Mouse (Mus musculus) gastrocnemius, adult 8-10 months (tissue): Measurements from ENCODE around the gene Sult4a1. TPM values are rescaled to one million over a fixed set of nuclear protein-coding genes. Genes with fewer than 3 reads are reported as not detected.

Experiments
- DNase-seq, 2 experiments: peaks; one replicate each; pipeline ENCODE4 v3.0.0; 2022; ENCODE audit warnings: low spot score in 2 of 2
- total RNA-seq, 4 experiments: library from RNA; stranded (reverse); gene quantifications; 2 replicates each; pipeline ENCODE4 v1.2.4; 2022

Sult4a1 gene
- total RNA-seq, result under 1 TPM in 1 of 4 experiments, not detected in 3; 0.10 TPM

- DNase-seq, result no peak
These were observed at the start of gene Sult4a1 for GRCm38 (mm10) chr15:84105105-84105923. Sult4a1 (minus strand) TSS chr15:84105754.

- no peak for DNase-seq
These were observed 35.4 kb upstream of the Sult4a1 start for GRCm38 (mm10) chr15:84140929-84141328.

DNA sequence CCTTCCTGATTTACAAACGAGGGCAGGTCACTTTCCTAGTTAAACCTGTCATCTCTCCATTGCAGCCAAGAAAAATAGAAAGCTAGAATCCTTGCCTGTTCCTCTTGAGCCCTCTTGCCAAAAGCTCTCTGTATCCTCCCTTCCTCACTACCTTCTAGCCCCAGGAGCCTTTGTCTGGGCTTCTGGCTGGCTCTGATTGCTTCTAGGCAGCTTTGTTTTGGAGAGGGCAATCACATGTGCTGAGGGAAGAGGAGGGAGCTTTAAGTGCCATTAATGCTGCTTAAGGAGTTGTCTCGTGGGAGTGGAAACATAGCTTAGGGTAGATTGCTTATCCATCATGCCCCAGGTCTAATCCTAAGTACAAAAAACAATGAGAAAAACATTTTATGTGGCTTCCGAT is 34.6 kb upstream of the Sult4a1 start:
- no peak for DNase-seq

DNA sequence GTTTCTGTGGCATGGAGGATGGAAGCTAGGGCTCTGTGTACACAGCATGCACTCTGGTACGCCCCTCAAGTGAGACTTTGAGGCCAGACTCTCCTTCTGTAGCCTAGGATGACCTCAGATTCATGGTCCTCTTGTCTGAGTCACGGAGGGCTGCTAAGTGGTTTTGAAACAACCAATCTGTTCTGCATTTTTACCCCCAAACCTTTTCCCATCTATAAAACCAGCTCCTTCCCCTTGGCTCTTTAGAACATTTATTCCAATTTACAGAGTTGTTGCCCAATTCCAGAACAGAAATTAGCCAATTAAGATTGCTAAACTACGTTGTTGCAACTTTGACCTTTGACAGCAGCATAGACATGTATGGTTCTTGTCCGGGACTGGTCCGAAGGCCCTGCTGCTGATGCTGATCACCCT is 34.0 kb upstream of the Sult4a1 start:
- DNase-seq, result no peak

DNA sequence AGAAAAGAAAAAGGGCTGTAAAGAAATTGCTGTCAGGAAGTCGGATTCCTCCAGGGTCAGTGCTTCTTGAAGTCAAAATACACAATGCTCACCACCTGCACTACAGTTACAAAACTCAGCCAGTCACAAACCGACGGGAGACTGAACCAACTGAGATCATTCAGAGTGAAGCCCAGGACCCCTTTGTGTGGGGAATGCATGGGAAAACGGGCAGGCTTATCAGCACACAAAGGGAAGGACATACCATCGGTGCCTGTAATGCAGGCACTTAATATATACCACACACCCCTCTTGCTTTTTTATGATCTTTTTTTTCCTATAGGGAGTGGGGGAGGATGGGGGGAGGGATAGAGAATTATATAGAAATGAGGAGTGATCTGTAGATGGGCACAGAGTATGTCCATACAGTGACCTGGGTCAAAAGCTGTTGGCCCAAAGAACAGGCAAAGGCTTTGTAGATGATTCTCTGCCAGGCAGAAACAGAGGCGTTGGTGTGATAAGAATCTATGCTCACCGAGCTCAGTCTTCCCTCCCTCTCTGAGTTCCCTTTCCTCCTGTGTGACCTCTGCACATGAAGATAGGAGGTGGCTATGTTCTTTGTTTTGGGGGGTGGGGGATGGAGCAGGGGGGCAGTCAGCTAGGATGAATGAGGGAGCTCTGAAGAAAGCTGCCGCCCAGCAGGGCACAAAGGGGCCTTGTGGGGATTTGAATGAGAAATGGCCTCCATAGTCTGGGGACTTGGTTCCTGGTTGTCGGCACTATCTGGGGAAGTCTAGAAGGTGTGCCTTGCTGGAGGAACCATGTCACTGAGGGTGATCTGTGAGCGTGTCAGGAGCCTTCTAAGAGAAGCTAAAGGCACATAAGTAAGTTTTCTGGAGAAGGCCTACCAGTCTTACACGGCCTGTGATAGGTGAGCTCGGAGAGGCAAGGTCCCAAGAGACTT is 31.2 kb upstream of the Sult4a1 start:
- no peak for DNase-seq

DNA sequence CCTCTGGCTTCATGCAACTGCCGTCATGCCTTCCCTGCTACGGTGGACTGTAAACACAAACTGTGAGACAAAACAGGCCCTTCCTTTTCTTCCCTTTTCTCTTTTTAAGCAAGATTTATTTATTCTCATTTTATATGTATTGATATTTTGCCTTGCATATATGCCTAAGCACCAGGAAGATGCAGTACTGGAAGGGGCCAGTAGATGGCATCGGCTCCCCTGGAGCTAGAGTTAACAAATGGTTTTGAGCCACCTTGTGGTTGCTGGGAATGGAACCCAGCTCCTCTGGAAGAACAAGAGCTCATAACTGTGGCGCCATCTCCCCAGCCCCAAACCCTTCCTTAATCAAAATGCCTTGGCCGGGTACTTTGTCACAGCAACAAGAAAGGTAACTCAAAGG is 29.9 kb upstream of the Sult4a1 start:
- no peak for DNase-seq

- peak; percentile 68 to 83 for DNase-seq
These were observed 27.9 kb upstream of the Sult4a1 start for GRCm38 (mm10) chr15:84133440-84133839.

DNA sequence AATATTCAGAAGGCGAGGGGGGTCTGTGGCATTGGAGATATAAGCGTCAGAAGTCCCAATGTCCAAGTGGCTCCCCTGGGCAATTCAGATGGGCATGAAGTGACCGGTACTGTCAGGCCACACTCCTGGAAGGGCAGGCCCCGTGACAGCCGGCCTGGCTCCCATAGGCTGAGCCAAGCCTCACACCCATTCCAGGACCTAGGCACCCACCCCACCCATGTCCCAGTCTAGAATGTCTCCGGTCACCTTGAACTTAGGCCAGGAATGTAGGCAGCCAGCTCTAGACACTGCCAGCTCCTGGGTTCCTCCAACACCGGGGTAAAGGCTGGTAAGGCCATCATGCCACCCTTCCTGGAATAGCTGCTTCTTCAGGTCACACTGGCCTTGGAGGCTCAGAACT is 26.4 kb upstream of the Sult4a1 start:
- peak; percentile 71 to 86 for DNase-seq

GRCm38 (mm10) chr15:84131096-84131786 is 25.7 kb upstream of the Sult4a1 start:
- DNase-seq, result peak; percentile 25 to 52

DNA sequence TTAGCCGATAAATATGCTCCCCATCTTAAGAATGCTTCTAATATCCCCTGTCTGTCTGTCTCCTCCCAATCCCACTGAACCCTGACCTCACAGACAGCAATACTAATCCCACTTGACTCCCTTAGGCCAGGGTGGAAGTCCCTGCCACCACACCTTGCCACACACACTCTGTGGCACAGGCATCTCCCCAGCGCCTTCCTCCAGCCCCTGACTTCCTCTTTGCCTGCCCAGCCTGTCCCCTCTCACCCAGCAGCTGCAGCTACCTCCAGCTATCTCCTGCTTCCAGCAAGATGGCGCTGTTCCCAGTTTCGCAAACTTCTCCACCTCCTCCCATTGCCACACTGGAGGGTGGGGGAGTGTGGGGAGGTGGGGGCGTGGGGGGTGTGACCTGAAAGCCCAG is 21.3 kb upstream of the Sult4a1 start:
- no peak for DNase-seq

DNA sequence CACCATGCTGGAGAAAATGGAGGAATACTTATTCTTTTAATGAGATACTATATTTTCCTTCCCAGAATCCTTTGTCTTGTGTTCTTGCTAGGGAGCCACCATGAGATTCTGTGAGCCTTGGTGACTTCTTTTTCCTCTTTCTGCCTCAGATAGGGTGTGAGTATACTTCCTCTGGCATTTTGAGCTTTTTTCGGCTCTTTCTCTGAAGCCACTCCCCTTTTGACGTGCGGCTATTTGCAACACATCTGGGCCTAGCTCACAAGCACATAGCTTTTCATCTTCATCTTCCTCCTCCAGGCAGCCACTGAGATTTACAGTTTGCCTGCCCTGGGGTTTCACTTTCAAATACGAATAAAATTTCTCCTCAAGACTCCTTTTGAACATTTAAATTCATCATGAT is 20.9 kb upstream of the Sult4a1 start:
- DNase-seq, result no peak

- no peak for DNase-seq
These were observed 18.5 kb upstream of the Sult4a1 start for GRCm38 (mm10) chr15:84124086-84124485.

- no peak for DNase-seq
These were observed 17.5 kb upstream of the Sult4a1 start, which contains the start of gene Pnpla5 for GRCm38 (mm10) chr15:84123075-84123474. Pnpla5 (minus strand) TSS chr15:84123175.

GRCm38 (mm10) chr15:84121036-84121435 is 15.5 kb upstream of the Sult4a1 start:
- no peak for DNase-seq

- DNase-seq, result no peak
These were observed 15.1 kb upstream of the Sult4a1 start for GRCm38 (mm10) chr15:84120612-84121011.

DNA sequence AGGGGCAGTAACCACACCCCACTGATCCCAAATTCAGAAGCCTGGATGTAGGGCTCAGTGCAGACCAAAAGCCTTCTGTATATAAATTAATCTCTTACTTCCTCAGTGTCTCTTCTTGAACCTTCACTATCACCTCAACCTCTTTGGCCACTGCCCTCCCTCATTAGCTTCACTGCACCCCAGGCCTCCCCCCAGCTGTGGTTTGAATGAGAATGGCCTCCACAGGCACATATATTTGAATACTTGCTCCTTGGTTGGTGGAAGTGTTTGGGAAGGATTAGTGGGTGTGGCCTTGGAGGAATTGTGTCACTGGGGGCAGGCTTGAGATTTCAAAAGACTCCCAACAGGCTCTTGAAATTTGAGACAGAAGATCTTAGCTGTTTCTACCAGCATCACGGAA is 10.9 kb upstream of the Sult4a1 start:
- no peak for DNase-seq

DNA sequence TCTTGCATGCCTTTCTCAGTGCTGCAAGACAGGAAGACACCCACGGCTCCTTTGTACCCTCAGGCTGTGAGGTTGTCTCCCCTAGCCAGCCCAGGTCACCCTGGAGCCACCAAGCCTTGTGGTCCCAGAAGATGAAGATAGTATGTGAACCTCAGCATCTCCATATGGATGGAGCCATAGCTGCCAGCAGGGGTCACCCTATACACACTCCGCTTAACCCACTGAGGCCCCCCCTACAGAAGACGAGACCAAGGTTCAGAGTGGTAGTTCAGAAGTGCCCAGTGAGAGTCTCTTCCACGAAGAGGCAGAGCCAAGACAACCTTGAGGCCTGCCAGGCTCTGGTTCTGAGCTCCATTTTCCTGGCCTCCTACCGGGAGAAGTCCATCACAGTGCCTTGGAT is 10.2 kb upstream of the Sult4a1 start:
- DNase-seq, result no peak

- no peak for DNase-seq
These were observed 8.3 kb upstream of the Sult4a1 start for GRCm38 (mm10) chr15:84113873-84114272.

- DNase-seq, result no peak
These were observed 3.3 kb upstream of the Sult4a1 start for GRCm38 (mm10) chr15:84108899-84109298.

DNA sequence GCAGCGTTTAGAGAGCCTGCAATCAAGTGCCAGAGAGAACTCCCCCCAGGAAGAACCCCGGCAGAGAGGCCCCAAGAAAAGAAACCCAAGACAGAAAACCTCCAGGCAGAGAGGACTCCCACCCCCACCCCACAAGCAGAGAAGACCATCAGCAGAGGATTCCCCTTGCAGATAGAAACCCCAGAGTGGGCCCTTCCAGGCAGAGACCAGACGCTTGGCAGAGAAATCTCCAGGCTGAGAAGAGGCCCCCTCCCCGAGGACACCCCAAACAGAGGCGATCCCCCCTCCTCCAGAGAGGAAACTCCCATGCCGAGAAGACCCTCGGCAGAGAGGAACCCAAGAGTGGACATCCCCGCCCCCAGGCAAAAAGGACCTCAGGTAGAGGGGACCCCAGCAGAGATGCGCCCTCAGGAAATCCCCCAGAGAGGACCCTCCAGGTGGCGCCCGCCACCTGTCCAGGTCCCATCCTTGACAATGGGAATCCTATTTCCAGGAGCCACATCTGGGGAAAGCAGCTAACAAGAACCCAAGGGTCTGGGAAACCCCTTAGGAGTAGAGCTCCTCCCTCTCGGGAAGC is 458 bp upstream of the Sult4a1 start:
- DNase-seq, result no peak

GRCm38 (mm10) chr15:84104626-84105025 is 928 bp downstream of the Sult4a1 start:
- no peak for DNase-seq
